Mouse (Mus musculus) gastrocnemius, adult 18-20 months (tissue): ENCODE results near the gene Cracr2b. TPM values are rescaled to one million over a fixed set of nuclear protein-coding genes. Genes with fewer than 3 reads are reported as not detected.

Experiments
- DNase-seq: peaks from one replicate; pipeline ENCODE4 v3.0.0; 2021; ENCODE audit warnings: low spot score
- total RNA-seq, 2 experiments: library from RNA; stranded (reverse); gene quantifications; 2 replicates each; pipeline ENCODE4 v1.2.3; 2021

The Cracr2b gene
- total RNA-seq, 2 experiments from 2014 or later, result 7.2 to 8.9 TPM

- peak; percentile 67 for DNase-seq
These were observed 7.8 kb downstream of the Cracr2b start for GRCm38 (mm10) chr7:141468522-141469211.

GRCm38 (mm10) chr7:141469352-141469751 lies 8.5 kb downstream of the Cracr2b start:
- no peak for DNase-seq

GRCm38 (mm10) chr7:141469901-141470636 lies 9.2 kb downstream of the Cracr2b start:
- no peak for DNase-seq

- DNase-seq, result no peak
These were observed 9.7 kb downstream of the Cracr2b start for GRCm38 (mm10) chr7:141470637-141470944.

- DNase-seq, result no peak
These were observed 10.3 kb downstream of the Cracr2b start for GRCm38 (mm10) chr7:141471236-141471635.

- no peak for DNase-seq
These were observed 11.3 kb downstream of the Cracr2b start for GRCm38 (mm10) chr7:141472226-141472625.

- no peak for DNase-seq
These were observed 11.9 kb downstream of the Cracr2b start for GRCm38 (mm10) chr7:141472763-141473162.

- DNase-seq, result no peak
These were observed 13.3 kb downstream of the Cracr2b start for GRCm38 (mm10) chr7:141474160-141474559.

GRCm38 (mm10) chr7:141475011-141475804 lies 14.3 kb downstream of the Cracr2b start, which contains the start of the genes Polr2l and Tspan4:
Polr2l (minus strand) TSS chr7:141475132.
Tspan4 (plus strand) TSS chr7:141475240.
- DNase-seq, result peak; percentile 84

GRCm38 (mm10) chr7:141475805-141476158 lies 14.9 kb downstream of the Cracr2b start:
- no peak for DNase-seq

GRCm38 (mm10) chr7:141476226-141476980 lies 15.5 kb downstream of the Cracr2b start:
- DNase-seq, result peak; percentile 82

GRCm38 (mm10) chr7:141476981-141477370 lies 16.1 kb downstream of the Cracr2b start:
- DNase-seq, result no peak

GRCm38 (mm10) chr7:141477578-141478269 lies 16.8 kb downstream of the Cracr2b start:
- DNase-seq, result no peak

- DNase-seq, result peak; percentile 28
These were observed 17.4 kb downstream of the Cracr2b start for GRCm38 (mm10) chr7:141478270-141478748.

- DNase-seq, result peak; percentile 71
These were observed 20.1 kb downstream of the Cracr2b start for GRCm38 (mm10) chr7:141480842-141481497.

GRCm38 (mm10) chr7:141481498-141482401 lies 20.9 kb downstream of the Cracr2b start:
- DNase-seq, result peak; percentile 41

- DNase-seq, result no peak
These were observed 21.7 kb downstream of the Cracr2b start for GRCm38 (mm10) chr7:141482531-141483024.

GRCm38 (mm10) chr7:141483114-141483653 lies 22.3 kb downstream of the Cracr2b start:
- DNase-seq, result no peak
